Mouse (Mus musculus): ENCODE results near the gene Gm10974. TPM values are rescaled to one million over a fixed set of nuclear protein-coding genes. Genes with fewer than 3 reads are reported as not detected.

Gm10974 gene
- polyA plus RNA-seq, 1 experiment from 2014 or later = not detected

DNA sequence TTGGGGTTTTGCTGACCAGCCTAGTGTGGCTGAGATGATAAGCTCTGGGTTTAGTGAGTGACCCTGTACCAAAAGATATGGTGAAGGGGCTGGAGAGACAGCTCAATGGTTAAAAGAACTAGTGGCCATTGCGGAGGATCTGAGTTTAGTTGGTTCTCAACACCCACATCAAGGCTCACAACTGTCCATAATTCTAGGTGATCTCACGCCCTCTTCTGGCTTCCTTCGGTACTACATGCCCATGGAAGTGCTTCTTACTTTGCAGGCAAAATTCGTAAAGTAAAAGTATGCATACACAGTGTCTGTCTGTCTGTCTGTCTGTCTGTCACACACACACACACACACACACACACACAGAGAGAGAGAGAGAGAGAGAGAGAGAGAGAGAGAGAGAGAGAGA, 23.4 kb upstream of the Gm10974 start:
- 37% methylated on average over 4 of the region's 4 CpGs for WGBS
- H3K27me3 ChIP-seq = no peaks in the 10 kb centered on the region
- H3K4me3 ChIP-seq = no peak overlapping the region
- H3K27ac ChIP-seq (replicated peaks) = no peak overlapping the region
- H3K9me3 ChIP-seq = no peaks in the 10 kb centered on the region
- ATAC-seq (ENCODE audit: low read depth) = no peak
- H3K4me1 ChIP-seq (replicated peaks) = peaks cover 9% of the 10 kb centered on the region
- no peak overlapping the region for H3K9ac ChIP-seq
- H3K36me3 ChIP-seq = no peaks in the 10 kb centered on the region
- no peak overlapping the region for H3K4me2 ChIP-seq

DNA sequence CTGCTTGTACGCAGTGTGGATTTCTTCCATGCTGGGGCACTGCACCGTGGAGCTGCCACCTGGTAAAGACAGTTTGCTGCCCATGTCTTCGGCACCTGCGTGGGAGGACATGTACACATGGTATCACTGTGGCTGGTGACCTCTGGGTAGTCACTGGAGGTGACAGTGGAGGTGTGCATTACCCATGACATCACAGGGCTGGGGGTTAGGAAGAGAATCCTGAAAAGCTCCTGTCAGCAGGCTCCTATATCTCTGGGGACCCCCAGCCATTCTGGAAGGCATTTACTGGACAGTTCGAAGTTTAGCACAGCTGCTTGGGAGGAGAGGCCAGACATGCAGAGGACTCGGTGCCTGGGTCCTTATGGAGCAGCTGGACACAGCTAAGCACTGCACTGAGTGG, 22.9 kb upstream of the Gm10974 start:
- Histone ChIP-seq H3K27ac (replicated peaks) (no peak overlapping the region), H3K36me3 (no peaks in the 10 kb centered on the region), H3K4me3 (no peak overlapping the region), H3K4me2 (no peak overlapping the region), H3K4me1 (replicated peaks) (peaks cover 13% of the 10 kb centered on the region), H3K9ac (no peak overlapping the region), H3K9me3 (no peaks in the 10 kb centered on the region), H3K27me3 (no peaks in the 10 kb centered on the region)
- no peak for ATAC-seq (ENCODE audit: low read depth)
- WGBS = 77% methylated on average over 6 of the region's 6 CpGs

DNA sequence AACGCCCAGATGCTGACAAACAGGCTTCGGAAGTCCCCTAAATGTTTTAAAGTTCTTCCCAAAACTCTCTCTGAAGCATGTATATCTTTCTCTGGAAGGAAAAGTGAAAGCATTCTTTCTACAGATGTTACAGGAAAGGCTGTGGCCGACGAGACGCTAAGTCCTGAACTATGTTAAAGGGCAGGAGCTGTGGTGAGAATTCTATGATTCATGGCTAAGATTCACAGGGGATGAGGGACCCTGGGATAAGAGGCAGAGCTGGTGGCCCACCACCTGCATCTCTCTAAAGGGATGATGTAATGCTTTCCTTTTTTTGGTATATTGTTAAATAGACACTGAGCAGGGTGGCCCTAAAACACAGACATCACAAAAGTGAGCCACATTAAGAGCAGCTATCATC, 22.4 kb upstream of the Gm10974 start:
- Histone ChIP-seq H3K4me3 (no peak overlapping the region), H3K9me3 (no peaks in the 10 kb centered on the region), H3K27ac (replicated peaks) (no peak overlapping the region), H3K9ac (no peak overlapping the region), H3K4me1 (replicated peaks) (peaks cover 13% of the 10 kb centered on the region), H3K36me3 (no peaks in the 10 kb centered on the region), H3K4me2 (no peak overlapping the region), H3K27me3 (no peaks in the 10 kb centered on the region)
- ATAC-seq (ENCODE audit: low read depth) = no peak
- WGBS = 73% methylated on average over 5 of the region's 5 CpGs

DNA sequence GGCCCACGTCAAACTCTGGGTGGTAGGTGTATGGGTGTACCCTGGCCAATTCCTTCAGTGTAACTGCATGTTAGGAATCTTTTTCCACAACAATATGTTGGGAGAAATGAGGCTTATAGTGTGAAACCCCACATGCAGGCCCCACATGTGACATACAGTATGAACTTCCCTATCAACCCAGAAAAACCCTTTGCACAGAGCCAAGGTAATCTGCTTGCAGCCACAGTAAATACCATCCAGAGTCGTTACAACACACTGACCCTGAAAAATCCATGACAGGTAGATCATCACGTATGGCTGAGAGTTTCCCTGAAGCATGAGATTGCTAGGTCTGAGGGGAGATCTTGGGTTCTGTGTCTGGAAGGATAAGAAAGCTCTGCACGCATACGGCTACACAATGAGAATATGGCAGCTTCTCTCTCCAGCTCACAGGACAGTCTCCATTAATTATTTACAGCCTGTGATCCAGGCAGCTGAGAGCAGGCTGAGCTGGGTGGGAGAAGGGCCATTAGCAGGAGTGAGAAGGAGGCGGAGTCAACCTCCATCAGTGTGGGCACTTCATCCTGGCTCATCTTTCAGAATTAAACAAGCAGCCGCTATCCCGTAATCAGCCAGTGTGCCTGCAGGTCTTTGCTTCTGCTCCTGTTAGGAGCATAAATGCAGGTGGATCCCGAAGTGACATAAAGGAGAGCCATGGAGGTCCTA, 18.6 kb upstream of the Gm10974 start:
- no peaks in the 10 kb centered on the region for H3K9me3 ChIP-seq
- 26% methylated on average over 9 of the region's 9 CpGs for WGBS
- H3K36me3 ChIP-seq = no peaks in the 10 kb centered on the region
- H3K27me3 ChIP-seq = no peaks in the 10 kb centered on the region
- ATAC-seq (ENCODE audit: low read depth) = peak; percentile 93
- H3K4me3 ChIP-seq = no peak overlapping the region
- peak overlapping the region; percentile 34 for H3K4me2 ChIP-seq
- H3K27ac ChIP-seq (replicated peaks) = peak overlapping the region; percentile 70
- peaks cover 9% of the 10 kb centered on the region for H3K4me1 ChIP-seq (replicated peaks)
- H3K9ac ChIP-seq = no peak overlapping the region; the same call in 1 of the 2 replicates

DNA sequence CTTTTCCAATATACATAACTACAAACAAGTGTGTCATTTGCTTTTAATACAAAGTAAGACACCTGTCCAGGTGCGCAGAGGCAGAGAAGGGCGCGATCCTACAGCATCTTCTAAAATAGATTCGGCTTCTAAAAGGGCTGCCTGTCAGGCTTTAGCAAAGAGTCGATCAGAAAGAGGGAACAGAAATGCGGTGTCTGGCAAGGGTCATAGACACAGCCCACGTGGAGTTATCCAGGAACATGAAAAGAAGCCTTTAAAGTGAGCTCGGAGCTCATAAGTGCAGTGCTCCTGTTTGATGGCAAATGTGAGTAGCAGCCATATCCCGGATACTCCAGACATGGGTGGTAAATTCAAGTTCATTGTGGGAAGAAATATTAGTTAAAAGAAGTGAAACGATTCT, 17.1 kb upstream of the Gm10974 start:
- ATAC-seq (ENCODE audit: low read depth) = no peak
- WGBS = 89% methylated on average over 10 of the region's 10 CpGs
- no peak overlapping the region for H3K27ac ChIP-seq (replicated peaks)
- H3K4me3 ChIP-seq = no peak overlapping the region
- H3K36me3 ChIP-seq = no peaks in the 10 kb centered on the region
- H3K9me3 ChIP-seq = no peaks in the 10 kb centered on the region
- H3K27me3 ChIP-seq = no peaks in the 10 kb centered on the region
- H3K9ac ChIP-seq = no peak overlapping the region
- no peak overlapping the region for H3K4me2 ChIP-seq
- peaks cover 9% of the 10 kb centered on the region for H3K4me1 ChIP-seq (replicated peaks)

DNA sequence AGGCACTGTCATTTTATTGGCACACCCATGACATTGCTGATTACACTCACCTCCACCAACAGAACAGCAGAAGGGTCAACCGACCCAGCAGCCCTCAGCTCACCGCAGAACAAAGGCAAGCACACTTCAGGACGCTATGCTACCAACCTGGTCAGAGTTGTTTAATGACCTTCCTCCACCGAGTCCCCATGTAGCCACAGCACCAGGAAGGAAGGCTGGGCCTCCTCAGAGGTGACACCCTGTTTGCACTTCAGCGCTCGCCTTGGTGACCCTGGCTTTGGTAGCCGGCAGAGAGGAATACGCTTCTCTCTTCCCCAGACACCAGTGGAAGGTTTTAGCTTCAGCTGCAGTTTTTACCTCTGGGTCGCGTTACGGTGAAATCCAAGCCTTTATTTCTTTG, 16.0 kb upstream of the Gm10974 start:
- WGBS = 63% methylated on average over 11 of the region's 11 CpGs
- no peak for ATAC-seq (ENCODE audit: low read depth)
- Histone ChIP-seq H3K9ac (no peak overlapping the region), H3K9me3 (no peaks in the 10 kb centered on the region), H3K27ac (replicated peaks) (no peak overlapping the region), H3K4me2 (no peak overlapping the region), H3K4me3 (no peak overlapping the region), H3K36me3 (no peaks in the 10 kb centered on the region), H3K27me3 (no peaks in the 10 kb centered on the region), H3K4me1 (replicated peaks) (peaks cover 9% of the 10 kb centered on the region)

DNA sequence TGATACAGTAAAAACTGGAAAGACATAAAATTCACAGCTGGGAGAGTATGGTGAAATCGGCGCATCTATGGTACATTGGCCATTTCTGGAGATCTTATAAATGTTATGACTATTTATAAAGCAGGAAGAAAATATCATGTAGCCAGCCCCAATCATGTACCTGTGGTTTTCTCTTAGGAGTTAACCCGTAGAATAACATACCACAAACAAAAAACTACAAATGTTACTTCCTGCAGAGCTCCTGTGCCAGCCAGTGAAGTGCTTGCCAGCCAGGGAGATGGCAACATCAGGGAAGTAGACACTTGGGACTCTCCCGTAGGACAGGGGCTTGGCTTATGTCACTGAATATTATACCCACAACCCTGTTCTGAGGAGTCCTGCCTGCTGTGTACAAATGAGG, 14.6 kb upstream of the Gm10974 start:
- no peak for ATAC-seq (ENCODE audit: low read depth)
- no peak overlapping the region for H3K4me2 ChIP-seq
- H3K9me3 ChIP-seq = no peaks in the 10 kb centered on the region
- peaks cover 9% of the 10 kb centered on the region for H3K4me1 ChIP-seq (replicated peaks)
- H3K27me3 ChIP-seq = no peaks in the 10 kb centered on the region
- no peak overlapping the region for H3K9ac ChIP-seq
- H3K27ac ChIP-seq (replicated peaks) = no peak overlapping the region
- WGBS = 86% methylated on average over 4 of the region's 4 CpGs
- no peaks in the 10 kb centered on the region for H3K36me3 ChIP-seq
- H3K4me3 ChIP-seq = no peak overlapping the region

DNA sequence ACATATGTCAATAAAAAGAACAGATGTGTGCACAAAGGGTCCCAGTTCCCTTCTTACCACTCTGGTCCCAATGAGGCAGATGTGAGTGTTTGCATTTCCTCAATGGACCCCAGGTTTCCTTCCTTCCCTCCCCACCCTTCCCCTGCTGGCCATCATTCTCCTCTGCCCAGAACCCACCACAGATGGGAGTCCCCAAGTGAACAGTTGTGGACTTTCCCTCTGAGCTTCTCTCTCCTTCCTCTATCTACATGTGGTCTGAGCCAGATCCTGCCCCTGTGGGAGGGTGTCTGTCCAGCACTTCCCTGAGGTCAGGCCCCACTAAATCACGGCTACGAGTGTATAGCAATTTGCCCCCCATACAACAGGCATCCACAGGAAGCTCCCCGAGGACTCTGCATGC, 10.8 kb upstream of the Gm10974 start:
- Histone ChIP-seq H3K27ac (replicated peaks) (no peak overlapping the region), H3K27me3 (no peaks in the 10 kb centered on the region), H3K36me3 (no peaks in the 10 kb centered on the region), H3K9ac (no peak overlapping the region), H3K4me2 (no peak overlapping the region), H3K4me3 (no peak overlapping the region), H3K9me3 (no peaks in the 10 kb centered on the region), H3K4me1 (replicated peaks) (no peaks in the 10 kb centered on the region)
- WGBS = 60% methylated on average over 3 of the region's 3 CpGs
- ATAC-seq (ENCODE audit: low read depth) = no peak

DNA sequence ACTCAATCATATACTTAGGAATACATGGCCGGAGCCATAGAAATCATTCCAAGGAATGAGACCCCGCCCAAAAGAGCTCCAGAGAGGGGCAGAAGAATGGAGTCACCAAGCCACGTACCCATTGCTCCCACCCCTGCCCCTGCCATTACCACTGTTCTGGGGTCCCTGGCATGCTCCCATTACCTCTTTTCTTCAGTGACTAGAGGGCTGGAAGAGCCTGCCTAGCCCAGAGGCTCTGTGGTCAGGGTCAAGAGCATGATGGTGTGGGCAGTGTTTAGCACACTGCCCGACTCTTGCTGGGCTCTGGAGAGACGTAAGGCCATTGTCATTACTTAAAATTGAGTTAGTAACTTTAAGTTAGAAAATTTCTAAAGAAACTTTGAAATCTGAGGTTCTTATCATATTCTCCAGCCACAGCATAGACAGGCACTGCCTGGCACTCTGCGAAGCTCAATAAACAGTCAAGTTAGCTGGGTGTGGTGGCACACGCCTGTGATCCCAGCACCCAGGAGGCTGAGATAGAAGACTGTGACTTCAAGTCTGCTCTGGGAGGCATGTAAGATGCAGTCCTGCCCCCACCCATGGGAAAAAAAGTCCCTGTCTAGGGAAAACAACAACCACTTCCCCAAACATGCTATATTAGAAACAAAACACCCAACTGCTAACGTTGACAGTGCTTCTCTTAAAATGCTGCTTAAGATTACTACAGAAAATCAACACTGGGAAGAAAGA, 9.7 kb upstream of the Gm10974 start:
- H3K4me1 ChIP-seq (replicated peaks) = no peaks in the 10 kb centered on the region
- H3K9me3 ChIP-seq = no peaks in the 10 kb centered on the region
- 92% methylated on average over 8 of the region's 8 CpGs for WGBS
- H3K36me3 ChIP-seq = no peaks in the 10 kb centered on the region
- no peak for ATAC-seq (ENCODE audit: low read depth)
- H3K27ac ChIP-seq (replicated peaks) = no peak overlapping the region
- H3K4me2 ChIP-seq = no peak overlapping the region
- no peaks in the 10 kb centered on the region for H3K27me3 ChIP-seq
- H3K4me3 ChIP-seq = no peak overlapping the region
- no peak overlapping the region for H3K9ac ChIP-seq

DNA sequence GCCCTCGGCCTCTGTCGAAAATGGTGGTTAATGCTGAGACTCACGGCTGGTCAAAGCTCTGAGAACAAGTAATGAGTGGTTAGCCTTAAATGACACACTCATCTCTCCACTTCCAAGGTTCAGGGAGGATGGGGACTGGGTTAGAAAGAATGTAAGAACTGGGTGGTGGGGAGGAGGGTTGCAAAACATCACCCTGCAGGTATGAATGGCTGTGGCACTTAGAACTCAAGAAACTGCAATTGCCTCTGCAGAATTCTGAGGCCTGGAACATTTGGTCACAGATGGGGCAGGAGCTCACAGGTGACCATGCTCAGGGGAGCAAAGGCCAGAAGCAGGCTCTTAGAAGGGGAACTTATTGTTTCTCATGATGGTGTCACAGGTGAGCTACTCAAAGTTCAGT, 7.2 kb upstream of the Gm10974 start:
- no peaks in the 10 kb centered on the region for H3K36me3 ChIP-seq
- H3K9me3 ChIP-seq = peaks cover 10% of the 10 kb centered on the region
- H3K27me3 ChIP-seq = no peaks in the 10 kb centered on the region
- H3K9ac ChIP-seq = no peak overlapping the region
- H3K27ac ChIP-seq (replicated peaks) = no peak overlapping the region
- ATAC-seq (ENCODE audit: low read depth) = no peak
- H3K4me3 ChIP-seq = no peak overlapping the region
- 91% methylated on average over 3 of the region's 3 CpGs for WGBS
- no peak overlapping the region for H3K4me2 ChIP-seq
- no peaks in the 10 kb centered on the region for H3K4me1 ChIP-seq (replicated peaks)

DNA sequence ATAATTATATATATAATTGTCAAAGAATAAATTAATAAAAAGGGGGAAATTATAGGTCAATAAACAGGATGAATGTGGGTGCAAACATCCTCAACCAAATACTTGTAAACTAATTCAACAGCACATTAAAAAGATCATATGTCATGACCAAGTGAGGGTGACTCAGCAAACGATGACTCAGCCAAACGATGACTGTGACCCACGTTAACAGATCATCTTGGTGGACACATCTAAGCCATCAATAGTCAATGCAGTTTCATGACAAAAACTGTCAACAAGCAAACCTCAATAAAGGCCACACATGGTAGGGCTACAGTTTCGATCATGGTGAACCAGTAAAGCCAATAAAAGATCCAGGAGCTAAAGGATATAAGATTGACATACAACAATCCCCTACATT, 6.7 kb upstream of the Gm10974 start:
- H3K9me3 ChIP-seq = peaks cover 10% of the 10 kb centered on the region
- ATAC-seq (ENCODE audit: low read depth) = no peak
- no peak overlapping the region for H3K4me3 ChIP-seq
- H3K4me2 ChIP-seq = no peak overlapping the region
- no peak overlapping the region for H3K27ac ChIP-seq (replicated peaks)
- no peaks in the 10 kb centered on the region for H3K27me3 ChIP-seq
- no peaks in the 10 kb centered on the region for H3K4me1 ChIP-seq (replicated peaks)
- no peak overlapping the region for H3K9ac ChIP-seq
- WGBS = 92% methylated on average over 4 of the region's 4 CpGs
- H3K36me3 ChIP-seq = no peaks in the 10 kb centered on the region

DNA sequence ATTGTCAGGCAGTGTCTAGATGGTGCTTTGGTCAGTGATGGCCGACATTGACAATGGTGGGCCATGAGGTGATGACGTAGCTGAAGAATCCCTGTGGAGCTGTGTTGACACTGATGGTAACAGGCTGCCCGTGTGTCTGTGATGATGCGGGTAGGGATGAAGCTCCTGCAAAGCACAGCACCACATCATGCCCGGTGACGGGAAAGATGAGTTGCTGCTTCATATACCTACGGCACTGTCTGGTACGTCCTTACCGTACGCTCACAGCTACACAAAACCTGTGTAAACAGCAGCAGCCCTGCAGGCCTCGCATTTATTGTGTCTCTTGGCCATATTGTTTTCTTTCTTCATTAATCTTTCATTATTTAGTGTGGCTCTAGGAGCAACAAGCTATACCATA, 1.2 kb upstream of the Gm10974 start:
- no peaks in the 10 kb centered on the region for H3K27me3 ChIP-seq
- peaks cover 10% of the 10 kb centered on the region for H3K9me3 ChIP-seq
- H3K4me1 ChIP-seq (replicated peaks) = no peaks in the 10 kb centered on the region
- no peaks in the 10 kb centered on the region for H3K36me3 ChIP-seq
- H3K4me2 ChIP-seq = no peak overlapping the region
- ATAC-seq (ENCODE audit: low read depth) = no peak
- WGBS = 93% methylated on average over 11 of the region's 11 CpGs
- no peak overlapping the region for H3K27ac ChIP-seq (replicated peaks)
- no peak overlapping the region for H3K4me3 ChIP-seq
- no peak overlapping the region for H3K9ac ChIP-seq

DNA sequence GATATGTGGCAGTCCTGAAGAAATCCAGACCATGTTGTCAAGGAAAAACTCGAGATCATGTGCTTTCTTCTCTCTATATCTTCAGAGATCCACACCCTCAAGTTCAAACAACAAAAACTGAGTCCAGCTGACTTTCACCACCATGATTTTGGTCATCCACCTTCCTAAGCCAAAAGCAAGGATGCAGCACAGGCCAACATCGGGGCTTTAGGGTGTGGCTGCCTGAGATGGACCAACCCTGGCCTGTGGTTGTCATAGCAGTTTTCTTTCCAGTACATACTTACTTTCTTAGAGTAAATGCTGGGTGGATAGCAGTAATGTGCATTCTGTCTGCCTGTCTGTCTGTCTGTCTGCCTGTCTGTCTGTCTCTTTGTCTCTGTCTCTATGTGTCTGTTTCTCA, 294 bp upstream of the Gm10974 start:
- no peaks in the 10 kb centered on the region for H3K36me3 ChIP-seq
- H3K9ac ChIP-seq = no peak overlapping the region
- 87% methylated on average over 2 of the region's 2 CpGs for WGBS
- H3K27me3 ChIP-seq = no peaks in the 10 kb centered on the region
- no peak overlapping the region for H3K4me2 ChIP-seq
- H3K27ac ChIP-seq (replicated peaks) = no peak overlapping the region
- no peak for ATAC-seq (ENCODE audit: low read depth)
- peaks cover 10% of the 10 kb centered on the region for H3K9me3 ChIP-seq
- no peaks in the 10 kb centered on the region for H3K4me1 ChIP-seq (replicated peaks)
- H3K4me3 ChIP-seq = no peak overlapping the region

All from neural tube, embryonic 13.5 days (tissue).